Mouse (Mus musculus) effector memory CD4-positive, alpha-beta T cell, adult 5 months (primary cell): ENCODE measurements around the gene Rab15. TPM values are rescaled to one million over a fixed set of nuclear protein-coding genes. Genes with fewer than 3 reads are reported as not detected.

Experiments used
- polyA plus RNA-seq: library from polyadenylated mRNA; unstranded; fragments of 100-300 nt; shearing (Covaris generic); gene quantifications from one replicate; pipeline ENCODE4 v1.2.1, GENCODE M21; 2017

Rab15 gene
- not detected for polyA plus RNA-seq

GRCm38 (mm10) chr12:76822651-76823041 is at the start of gene Rab15:
Gene Rab15, minus strand, starts transcription at chr12:76822908.

GRCm38 (mm10) chr12:76795350-76795749 is 27.4 kb downstream of the Rab15 start, which contains the start of gene Gpx2:
Gene Gpx2, minus strand, starts transcription at chr12:76795554.

GRCm38 (mm10) chr12:76765354-76765851 is 57.3 kb downstream of the Rab15 start, which contains the start of the genes Churc1 and Fntb:
Gene Churc1, plus strand, starts transcription at chr12:76765538.
Gene Fntb, plus strand, starts transcription at chr12:76765589.

Other genes with a start within 250 kb of the Rab15 start
- gene Sptb, start 112.4 kb downstream of the Rab15 start, polyA plus RNA-seq = 1.7 TPM
- 118 TPM for gene Churc1, start 57.4 kb downstream of the Rab15 start, polyA plus RNA-seq
- 6.1 TPM for gene Fntb, start 57.3 kb downstream of the Rab15 start, polyA plus RNA-seq
- not detected for gene Gpx2, start 27.4 kb downstream of the Rab15 start, polyA plus RNA-seq
- 170 TPM for gene Max, start 139.3 kb upstream of the Rab15 start, polyA plus RNA-seq